Comparison of ENCODE assay signal across 8 mouse cellular contexts in the genomic region with DNA sequence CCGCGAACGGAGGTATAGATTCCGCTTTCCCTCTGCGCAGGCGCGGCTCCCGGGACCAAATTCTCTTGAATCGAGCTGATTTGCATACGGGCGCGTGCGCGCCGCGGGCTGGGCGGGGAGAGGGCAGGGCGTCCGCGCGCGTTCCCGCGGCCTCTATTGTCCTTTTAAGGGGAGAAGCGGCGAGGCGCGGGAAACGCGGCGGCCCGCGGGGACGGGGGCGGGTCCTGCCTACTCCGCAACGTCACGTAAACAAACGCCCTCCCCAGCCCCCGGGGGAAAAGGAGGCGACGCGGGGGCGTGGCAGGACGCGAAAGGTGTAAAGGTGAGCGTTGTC. TPM values are rescaled to one million over a fixed set of nuclear protein-coding genes. Genes with fewer than 3 reads are reported as not detected.
A peak's percentile ranks its signal among the peaks of the same experiment; 100 is the strongest.
DNase-seq lines count a peak whose midpoint lies in the region; ATAC-seq and TF ChIP-seq lines count a peak whose summit lies in the region.

Sinhcaf (minus strand) TSS at position 59 of the 334 bp plus-strand sequence.

- peak within 1 kb of the TSS; percentile 84 for H3K9ac ChIP-seq in MEL (ENCODE audit: control insufficient read depth, low read depth, low read length, poor library complexity, severe bottlenecking)
- H3K9ac ChIP-seq in forebrain, postnatal 0 days = peak within 1 kb of the TSS; percentile 75
- H3K9ac ChIP-seq in lung, embryonic 15.5 days = peak within 1 kb of the TSS; percentile 86

- WGBS in cerebellum, adult 2 months = under 1% methylated on average over 47 of the region's 47 CpGs
- WGBS in forebrain, postnatal 0 days = 2% methylated on average over 47 of the region's 47 CpGs
- under 1% methylated on average over 47 of the region's 47 CpGs for WGBS in lung, embryonic 15.5 days

- H3K79me2 ChIP-seq in MEL (ENCODE audit: control insufficient read depth, insufficient read depth, low read length, poor library complexity) = peaks cover 42% of the 10 kb centered on the region

- H3K27ac ChIP-seq in MEL (ENCODE audit: control insufficient read depth, low read depth, low read length) = peak within 1 kb of the TSS; percentile 79
- no peak within 1 kb of the TSS for H3K27ac ChIP-seq in cerebellum, adult 2 months (ENCODE audit: insufficient read depth, low read length)
- H3K27ac ChIP-seq in forebrain, postnatal 0 days (ENCODE audit: low read depth, low read length) = peak within 1 kb of the TSS; percentile 71
- peak within 1 kb of the TSS; percentile 95 for H3K27ac ChIP-seq in lung, embryonic 15.5 days

- peak within 1 kb of the TSS; percentile 80 to 88 for H3K4me3 ChIP-seq in MEL (ENCODE audit: control insufficient read depth in 1 of 2, insufficient read depth in 1 of 2, low read depth in 2 of 2, low read length in 2 of 2)
- H3K4me3 ChIP-seq in cerebellum, adult 2 months (replicated peaks; ENCODE audit: insufficient read depth, low read depth, low read length) = peak within 1 kb of the TSS; percentile 72
- H3K4me3 ChIP-seq in forebrain, postnatal 0 days (ENCODE audit: low read depth, low read length) = peak within 1 kb of the TSS; percentile 85
- peak within 1 kb of the TSS; percentile 69 for H3K4me3 ChIP-seq in lung, embryonic 15.5 days

- no peak for TF ChIP-seq EP300 in MEL (IDR thresholded peaks at IDR 0.05; ENCODE audit: low read depth in 1 of 2, low read length in 2 of 2)

- peak; percentile 85 for ATAC-seq in forebrain, postnatal 0 days
- ATAC-seq in lung, embryonic 15.5 days (ENCODE audit: borderline replicate concordance, extremely low read depth, low FRiP score, low TSS enrichment) = peak; percentile 85

- TF ChIP-seq CTCF in MEL (IDR thresholded peaks at IDR 0.05 in 2 of 3, conservative IDR thresholded peaks at IDR 0.05 in 1 of 3; ENCODE audit: control insufficient read depth in 1 of 3, insufficient read depth in 1 of 3, low read depth in 2 of 3, low read length in 3 of 3, poor library complexity in 1 of 3, severe bottlenecking in 1 of 3) = no peak
- TF ChIP-seq CTCF in cerebellum, adult 2 months (IDR thresholded peaks at IDR 0.05; ENCODE audit: borderline replicate concordance, insufficient read depth, low read depth, low read length) = no peak
- no peak for TF ChIP-seq CTCF in forebrain, postnatal 0 days (IDR thresholded peaks at IDR 0.05; ENCODE audit: low read depth)

- no peaks in the 10 kb centered on the region for H3K9me3 ChIP-seq in MEL (replicated peaks; ENCODE audit: insufficient read depth, low read length)
- no peaks in the 10 kb centered on the region for H3K9me3 ChIP-seq in forebrain, postnatal 0 days (ENCODE audit: low read length)
- H3K9me3 ChIP-seq in lung, embryonic 15.5 days = no peaks in the 10 kb centered on the region

- peaks cover 2 to 16% of the 10 kb centered on the region in 2 experiments; a peak in 2 of 4 replicates for H3K4me1 ChIP-seq in MEL (ENCODE audit: control insufficient read depth in 1 of 2, insufficient read depth in 2 of 2, low read length in 2 of 2)
- H3K4me1 ChIP-seq in cerebellum, adult 2 months (ENCODE audit: control insufficient read depth, insufficient read depth, low read length) = no peaks in the 10 kb centered on the region
- no peaks in the 10 kb centered on the region for H3K4me1 ChIP-seq in forebrain, postnatal 0 days (ENCODE audit: insufficient read depth)
- peaks cover 28% of the 10 kb centered on the region for H3K4me1 ChIP-seq in lung, embryonic 15.5 days

- peak in 1 of 2 experiments; percentile 69; a peak in 2 of 4 replicates for TF ChIP-seq POLR2A in MEL (IDR thresholded peaks at IDR 0.05; ENCODE audit: control insufficient read depth in 1 of 2, insufficient read depth in 1 of 2, low read depth in 1 of 2, low read length in 2 of 2, poor library complexity in 1 of 2)
- no peak for TF ChIP-seq POLR2A in cerebellum, adult 2 months (IDR thresholded peaks at IDR 0.05; ENCODE audit: borderline replicate concordance, insufficient read depth, low read length)

- H3K27me3 ChIP-seq in MEL (ENCODE audit: control insufficient read depth in 1 of 2, insufficient read depth in 2 of 2, low read length in 2 of 2) = 0 out of 4 replicates have a peak, but pooled peaks cover 0 to 1% of the 10 kb centered on the region in 2 experiments
- H3K27me3 ChIP-seq in cerebellum, adult 2 months (ENCODE audit: control insufficient read depth, insufficient read depth, low read length) = 0 out of 2 replicates have a peak, but pooled peaks cover 2% of the 10 kb centered on the region
- no peaks in the 10 kb centered on the region for H3K27me3 ChIP-seq in forebrain, postnatal 0 days (ENCODE audit: insufficient read depth, low read length)
- no peaks in the 10 kb centered on the region for H3K27me3 ChIP-seq in lung, embryonic 15.5 days

- no peak for TF ChIP-seq RAD21 in MEL (IDR thresholded peaks at IDR 0.05; ENCODE audit: low read depth, low read length)

- peak; percentile 98 for DNase-seq in MEL (ENCODE audit: low read depth, low spot score)
- peak; percentile 97 for DNase-seq in cerebellum, adult 2 months
- peak; percentile 97 for DNase-seq in forebrain, postnatal 0 days
- peak; percentile 98 for DNase-seq in heart, postnatal 4 days
- DNase-seq in layer of hippocampus, adult 8-10 months (ENCODE audit: low spot score in 2 of 2) = peak; percentile 89 to 93
- peak; percentile 97 for DNase-seq in ovary, adult 18-20 months (ENCODE audit: low spot score)
- DNase-seq in thymus, postnatal 0 days (ENCODE audit: low spot score) = peak; percentile 99

- H3K4me2 ChIP-seq in forebrain, postnatal 0 days (ENCODE audit: low read depth) = peak within 1 kb of the TSS; percentile 90
- peak within 1 kb of the TSS; percentile 81 for H3K4me2 ChIP-seq in lung, embryonic 15.5 days

- peaks cover 3 to 18% of the 10 kb centered on the region in 2 experiments; a peak in 3 of 4 replicates for H3K36me3 ChIP-seq in MEL (ENCODE audit: control insufficient read depth in 1 of 2, insufficient read depth in 2 of 2, low read length in 2 of 2)
- no peaks in the 10 kb centered on the region for H3K36me3 ChIP-seq in forebrain, postnatal 0 days (ENCODE audit: insufficient read depth)
- 0 out of 2 replicates have a peak, but pooled peaks cover 7% of the 10 kb centered on the region for H3K36me3 ChIP-seq in lung, embryonic 15.5 days

TF ChIP-seq in MEL, 35 proteins besides CTCF, POLR2A, EP300 and RAD21:
- peak; percentile 13; the same call in 1 of the 2 replicates for TF ChIP-seq MXI1 (IDR thresholded peaks at IDR 0.05; ENCODE audit: low read depth, low read length)
- no peak for TF ChIP-seq ELF1 (IDR thresholded peaks at IDR 0.05; ENCODE audit: low read depth, low read length)
- TF ChIP-seq JUND (IDR thresholded peaks at IDR 0.05; ENCODE audit: low read depth, low read length) = no peak
- peak; percentile 79 for TF ChIP-seq NRF1 (IDR thresholded peaks at IDR 0.05; ENCODE audit: insufficient read depth, low read depth, low read length, poor library complexity, severe bottlenecking)
- no peak for TF ChIP-seq MEF2A (IDR thresholded peaks at IDR 0.05; ENCODE audit: extremely low read depth, insufficient replicate concordance, low read depth, low read length, poor library complexity, severe bottlenecking)
- no peak for TF ChIP-seq CHD2 (IDR thresholded peaks at IDR 0.05; ENCODE audit: low read length)
- TF ChIP-seq MAFK (IDR thresholded peaks at IDR 0.05; ENCODE audit: borderline replicate concordance, low read depth, low read length) = no peak
- TF ChIP-seq SIN3A (IDR thresholded peaks at IDR 0.05; ENCODE audit: low read length) = peak; percentile 61; the same call in 1 of the 2 replicates
- no peak for TF ChIP-seq CHD1 (IDR thresholded peaks at IDR 0.05; ENCODE audit: low read depth, low read length)
- TF ChIP-seq NELFE (IDR thresholded peaks at IDR 0.05; ENCODE audit: low read depth, low read length) = peak; percentile 59
- no peak for TF ChIP-seq POLR2AphosphoS5 (IDR thresholded peaks at IDR 0.05; ENCODE audit: borderline replicate concordance, low read depth, low read length)
- no peak for TF ChIP-seq E2F4 (IDR thresholded peaks at IDR 0.05; ENCODE audit: borderline replicate concordance, low read depth, low read length)

RNA-seq across cellular contexts. Expression of gene Sinhcaf, which starts in this region (rescaled TPM):
- 44.1 and 54.4 TPM in 2 replicates for total RNA-seq in MEL (2012; rRNA removed)
- polyA plus RNA-seq in MEL (2012; ENCODE audit: insufficient read depth in 1 of 2, insufficient read length in 2 of 2, low read depth in 1 of 2, low replicate concordance in 2 of 2, missing spikeins in 1 of 2) = 10 to 100 TPM; 34.7 to 59.7 TPM
- 1.6 and 1.8 TPM in 2 replicates for polyA plus RNA-seq in cerebellum, adult 2 months (2012; rRNA removed)
- total RNA-seq in forebrain, postnatal 0 days (2014; rRNA removed) = 21.8 and 25.3 TPM in 2 replicates
- polyA plus RNA-seq in forebrain, postnatal 0 days (2015; fragmentation: Nextera tagmentation; extraction: Ambion mirVana) = 19.4 and 22.4 TPM in 2 replicates
- 10 to 100 TPM; 21.8 to 21.9 TPM for total RNA-seq in heart, postnatal 4 days (2021)
- 1 to 10 TPM; 2.9 to 5.3 (median 4.0) TPM for total RNA-seq in layer of hippocampus, adult 8-10 months (2022)
- 113 and 122 TPM in 2 replicates for polyA plus RNA-seq in lung, embryonic 15.5 days (2015; fragmentation: Nextera tagmentation; extraction: Ambion mirVana)
- 79.5 and 80.9 TPM in 2 replicates for polyA plus RNA-seq in thymus, postnatal 0 days (2015; fragmentation: Nextera tagmentation; extraction: Ambion mirVana)
